Mouse (Mus musculus) layer of hippocampus, adult 9-10 months (tissue): ENCODE results near the gene Pnpla6.
A peak's percentile ranks its signal among the peaks of the same experiment; 100 is the strongest.

Experiments used
- DNase-seq: peaks from one replicate; pipeline ENCODE4 v3.0.0; 2022; ENCODE audit warnings: low spot score

The Pnpla6 gene

DNA sequence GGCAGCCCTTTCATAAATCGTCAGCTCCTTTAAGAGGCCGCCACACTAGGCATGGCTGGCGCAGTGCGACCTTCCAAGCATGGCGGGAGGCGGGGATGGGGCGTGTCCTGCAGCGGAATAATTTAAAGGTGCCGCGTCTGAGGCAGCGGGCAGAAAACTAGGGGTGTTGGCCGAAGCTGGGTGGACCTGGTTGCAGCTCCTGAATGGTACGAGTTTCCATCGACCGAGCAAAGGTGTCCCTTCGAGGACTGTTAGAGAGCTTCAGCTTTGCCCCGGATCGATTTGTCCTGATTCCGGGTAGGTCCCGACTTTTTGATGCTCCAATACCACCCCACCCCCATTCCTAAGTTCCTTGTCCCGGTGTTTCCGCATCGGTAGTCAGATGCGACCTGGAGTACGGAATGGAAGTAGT is at the start of gene Pnpla6:
Pnpla6 (plus strand) TSS at position 125 of the 412 bp plus-strand sequence.
- DNase-seq = peak; percentile 74

GRCm38 (mm10) chr8:3467006-3467885 is 47.9 kb upstream of the Pnpla6 start, which contains the start of gene Pex11g:
TSS of gene Pex11g (minus strand) at chr8:3467680.
- peak; percentile 81 for DNase-seq

DNA sequence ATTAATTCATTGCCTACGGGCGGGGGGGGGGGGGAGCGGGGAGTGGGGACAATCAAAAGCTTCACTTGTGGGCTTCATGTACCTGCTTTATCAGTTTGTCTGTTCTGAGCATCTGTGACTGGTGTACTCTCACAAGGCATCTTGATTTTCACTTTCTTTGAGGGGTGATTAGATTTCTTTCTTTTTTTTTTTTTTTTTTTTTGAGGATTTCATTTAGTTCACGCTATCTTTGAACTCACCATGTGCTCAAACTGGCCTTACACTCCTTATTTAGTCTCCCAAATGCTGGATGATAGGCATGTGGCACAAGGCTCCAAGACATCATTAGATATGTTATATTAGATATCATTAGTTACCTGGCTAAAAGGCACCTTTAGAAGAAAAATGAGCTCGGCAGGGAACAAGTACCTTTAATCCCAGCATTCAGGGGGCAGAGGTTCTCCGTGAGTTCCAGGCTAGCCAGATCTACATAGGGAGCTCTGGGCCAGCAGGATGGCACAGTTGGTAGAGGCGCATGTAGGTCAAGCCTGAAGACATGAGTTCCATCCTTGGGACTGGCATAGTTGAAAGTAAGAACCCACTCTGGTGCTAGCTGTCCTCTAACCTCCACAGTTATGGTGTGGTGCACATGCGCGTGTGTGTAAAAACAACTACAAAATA is 47.2 kb upstream of the Pnpla6 start:
- DNase-seq = no peak

- no peak for DNase-seq
Measured at GRCm38 (mm10) chr8:3468838-3469237, 46.3 kb upstream of the Pnpla6 start.

GRCm38 (mm10) chr8:3470562-3470961 is 44.6 kb upstream of the Pnpla6 start, which contains the start of gene Tex45:
TSS of gene Tex45 (plus strand) at chr8:3470862.
- no peak for DNase-seq

DNA sequence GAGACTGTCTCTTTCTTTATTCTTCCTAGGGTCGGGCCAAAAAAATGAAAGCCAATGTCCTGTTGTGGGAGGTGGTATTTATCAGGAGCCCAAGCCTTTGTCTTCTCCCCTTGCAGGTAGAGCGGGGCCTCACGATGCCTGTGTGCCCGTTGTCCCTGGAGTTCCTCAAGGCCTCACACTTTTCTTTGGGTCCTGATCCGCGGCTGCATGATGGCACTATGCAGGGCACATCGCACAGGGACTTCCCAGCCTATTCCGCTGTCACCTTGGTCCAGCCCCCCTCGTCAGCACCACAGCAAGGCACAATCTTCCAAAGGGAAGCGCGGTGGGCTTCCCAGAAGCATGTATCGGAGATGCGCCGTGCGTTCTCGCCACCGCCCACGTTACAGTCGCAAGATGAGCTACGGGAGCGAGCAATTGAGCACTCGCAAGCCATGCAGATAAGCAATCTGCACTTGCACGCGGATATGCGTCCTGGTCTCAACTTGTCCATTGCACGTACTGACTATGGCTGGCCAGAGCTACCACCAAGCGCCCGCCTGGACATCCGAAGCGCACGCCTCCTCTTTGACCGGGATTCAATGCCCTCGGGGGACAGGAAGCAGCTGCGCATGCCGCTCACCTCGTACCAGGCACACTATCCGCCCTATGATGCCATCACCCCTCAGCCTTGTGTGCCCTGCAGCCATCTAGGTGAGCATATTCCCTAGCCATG is 39.3 kb upstream of the Pnpla6 start:
- DNase-seq = no peak

DNA sequence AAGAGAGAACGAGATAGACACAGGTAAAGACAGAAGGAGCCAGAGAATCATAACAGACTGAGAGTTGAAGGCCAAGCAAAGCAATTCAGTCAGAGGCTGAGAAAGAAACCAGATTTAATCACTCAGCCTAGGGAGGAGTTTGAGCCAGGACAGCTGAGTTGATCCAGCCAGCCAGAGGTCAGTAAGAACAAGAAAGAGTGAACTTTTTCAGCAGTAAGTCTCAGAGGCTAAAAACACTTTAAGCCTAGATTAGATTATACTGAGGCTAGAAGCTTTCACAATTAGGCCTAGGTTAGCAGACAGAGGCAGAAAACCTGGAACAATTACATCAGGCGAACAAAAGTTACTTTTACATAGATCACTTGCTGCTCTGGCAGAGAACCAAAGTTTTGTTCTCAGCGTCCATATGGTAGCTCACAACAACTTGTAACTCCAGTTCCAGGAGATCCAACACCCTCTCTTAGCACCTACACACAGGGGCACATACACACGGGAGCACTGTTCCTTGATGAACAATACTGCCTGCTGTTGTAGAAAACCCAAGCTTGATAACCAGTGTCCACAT is 34.9 kb upstream of the Pnpla6 start:
- no peak for DNase-seq

DNA sequence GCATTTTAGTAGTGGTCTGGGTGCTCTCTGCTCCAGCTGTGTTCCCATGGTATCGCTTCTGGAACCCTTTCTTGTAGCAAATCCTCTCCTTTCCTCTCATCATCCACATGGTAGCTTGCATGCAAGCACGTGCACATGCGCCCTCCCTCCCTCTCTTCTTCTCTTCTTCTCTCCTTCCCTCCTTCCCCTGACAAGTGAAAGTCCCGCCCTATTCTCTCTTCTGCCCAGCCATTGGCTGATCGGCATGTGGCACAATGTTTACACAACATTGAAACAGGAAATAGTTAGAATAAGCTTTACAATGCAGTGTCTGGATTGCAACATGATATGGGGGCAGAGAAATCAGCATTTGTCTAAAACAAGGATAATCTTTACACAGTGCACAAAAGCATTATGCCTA is 33.6 kb upstream of the Pnpla6 start:
- no peak for DNase-seq

GRCm38 (mm10) chr8:3482240-3482740 is 32.9 kb upstream of the Pnpla6 start:
- DNase-seq = no peak

DNA sequence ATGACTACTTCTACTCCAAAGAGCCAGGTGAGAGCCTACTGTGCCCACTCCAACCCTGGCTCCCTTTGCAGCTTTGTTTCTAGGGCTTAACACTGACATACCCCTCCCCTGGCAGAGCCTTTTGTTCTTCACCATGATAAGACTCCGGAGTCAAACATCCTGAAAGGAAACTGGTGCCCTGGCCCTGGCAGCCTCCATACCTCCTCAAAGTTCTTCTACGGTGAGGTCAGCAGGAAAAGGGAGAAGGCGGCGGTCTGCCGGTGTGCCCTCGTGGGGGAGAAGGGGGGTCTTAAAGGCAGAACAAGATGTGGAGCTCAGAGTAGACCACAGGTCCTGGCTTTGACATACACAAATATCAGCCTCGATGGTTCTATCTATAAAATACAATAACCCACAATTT is 31.6 kb upstream of the Pnpla6 start:
- DNase-seq = no peak

DNA sequence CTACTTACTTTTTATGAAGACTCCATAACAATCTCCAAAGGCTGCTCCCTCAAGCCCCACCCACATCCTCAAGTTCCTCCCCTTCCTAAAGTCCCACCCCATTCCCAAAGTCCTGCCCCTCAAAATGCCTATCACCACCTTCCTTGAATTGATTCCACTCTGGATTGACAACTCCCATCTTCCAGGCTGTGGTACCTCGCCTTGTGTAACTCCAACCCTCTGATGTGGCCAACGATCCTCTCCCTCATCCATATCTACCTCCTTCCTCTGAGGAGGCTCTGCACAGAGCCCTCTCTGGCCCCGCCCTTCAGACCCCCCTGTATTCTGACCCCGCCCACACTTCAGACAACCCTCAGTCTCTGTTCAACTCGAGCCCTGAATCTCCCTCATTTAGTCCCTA is 30.0 kb upstream of the Pnpla6 start:
- no peak for DNase-seq

- DNase-seq = no peak
Measured at GRCm38 (mm10) chr8:3492901-3493844, 22.0 kb upstream of the Pnpla6 start, which contains the start of gene Zfp358. TSS of gene Zfp358 (plus strand) at chr8:3493138.

- no peak for DNase-seq
Measured at GRCm38 (mm10) chr8:3493845-3494208, 21.4 kb upstream of the Pnpla6 start.

DNA sequence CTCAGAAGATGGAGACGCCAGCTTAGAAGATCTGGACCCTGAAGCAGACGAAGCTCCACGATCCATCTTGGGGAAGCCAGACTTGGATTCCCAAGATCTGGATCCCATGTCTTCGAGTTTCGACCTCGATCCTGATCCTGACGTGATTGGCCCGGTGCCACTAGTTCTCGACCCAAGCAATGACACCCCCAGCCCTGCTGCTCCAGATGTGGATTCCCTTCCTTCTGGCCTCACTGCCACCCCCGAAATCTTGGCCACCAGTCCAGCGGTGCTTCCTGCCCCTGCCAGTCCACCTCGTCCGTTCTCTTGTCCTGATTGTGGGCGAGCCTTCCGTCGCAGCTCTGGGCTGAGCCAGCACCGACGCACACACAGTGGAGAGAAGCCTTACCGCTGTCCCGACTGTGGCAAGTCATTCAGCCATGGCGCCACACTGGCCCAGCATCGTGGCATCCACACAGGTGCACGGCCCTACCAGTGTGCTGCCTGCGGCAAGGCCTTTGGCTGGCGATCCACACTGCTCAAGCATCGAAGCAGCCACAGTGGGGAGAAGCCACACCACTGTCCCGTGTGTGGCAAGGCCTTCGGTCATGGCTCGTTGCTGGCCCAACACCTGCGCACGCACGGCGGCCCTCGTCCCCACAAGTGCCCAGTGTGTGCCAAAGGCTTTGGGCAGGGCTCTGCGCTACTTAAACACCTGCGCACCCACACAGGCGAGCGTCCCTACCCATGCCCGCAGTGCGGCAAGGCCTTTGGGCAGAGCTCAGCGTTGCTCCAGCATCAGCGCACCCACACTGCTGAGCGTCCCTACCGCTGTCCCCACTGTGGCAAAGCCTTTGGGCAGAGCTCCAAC is 19.4 kb upstream of the Pnpla6 start:
- DNase-seq = no peak

GRCm38 (mm10) chr8:3496428-3496748 is 18.8 kb upstream of the Pnpla6 start:
- DNase-seq = no peak

GRCm38 (mm10) chr8:3498583-3498982 is 16.6 kb upstream of the Pnpla6 start:
- DNase-seq = no peak

DNA sequence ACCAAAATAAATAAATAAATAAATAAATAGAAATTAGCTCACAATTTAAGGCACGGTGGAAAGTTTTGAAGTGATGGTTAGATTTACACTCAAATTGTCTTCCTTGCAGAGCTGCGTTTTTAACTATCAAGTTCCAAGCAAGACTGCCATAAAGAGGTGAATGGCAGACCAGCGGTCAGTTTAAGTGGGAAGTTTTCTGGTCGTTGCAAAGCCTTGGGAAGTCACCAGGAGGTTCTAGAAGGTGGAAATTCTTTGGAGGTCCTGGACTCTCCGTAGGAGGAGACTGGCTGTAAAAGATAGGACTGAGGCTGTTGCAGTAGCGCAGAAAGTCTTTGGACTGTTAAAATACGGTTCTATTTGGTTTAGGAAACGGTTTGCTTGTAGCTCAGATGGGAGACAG is 15.4 kb upstream of the Pnpla6 start:
- DNase-seq = no peak

DNA sequence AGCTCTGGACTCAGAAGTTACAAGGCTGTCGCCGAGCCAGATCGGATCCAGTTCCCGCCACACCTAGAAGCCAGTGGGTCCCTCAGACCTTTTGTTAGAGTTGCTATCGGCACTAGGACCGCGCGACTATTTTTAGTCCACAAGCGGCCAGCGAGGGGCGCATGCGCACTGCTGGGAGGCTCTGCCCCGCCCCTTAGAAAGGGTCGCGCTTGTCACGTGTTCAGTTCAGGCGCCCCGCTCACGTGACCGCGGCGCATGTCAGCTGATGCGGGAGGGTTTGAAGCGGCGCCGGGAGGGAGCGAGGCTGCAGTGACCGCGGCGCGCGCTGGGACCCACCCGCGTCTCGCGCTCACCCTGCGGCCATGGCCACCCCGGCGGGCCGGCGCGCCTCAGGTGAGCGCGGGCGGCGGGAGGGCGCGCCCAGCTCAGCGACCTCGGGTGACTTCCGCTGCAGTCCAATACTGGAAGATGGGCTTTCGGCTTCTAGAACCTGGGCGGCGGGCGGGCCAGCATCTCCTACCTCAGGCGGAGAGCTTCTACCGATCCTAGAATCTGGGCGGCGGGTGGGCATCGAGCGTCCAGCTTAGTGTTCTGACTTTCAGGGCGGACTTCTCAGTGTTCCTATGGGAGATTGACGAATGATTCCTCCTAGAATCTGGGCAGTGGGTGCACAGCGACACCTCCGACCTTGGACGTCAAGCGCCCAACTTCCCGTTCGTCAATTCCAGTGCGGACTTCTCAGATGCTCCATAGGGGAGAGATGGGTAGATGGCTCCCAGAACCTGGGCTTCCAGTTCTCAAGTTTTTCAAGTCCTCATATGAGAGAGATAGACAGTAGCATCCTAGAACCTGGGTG is 14.7 kb upstream of the Pnpla6 start, which contains the start of gene Mcoln1:
Mcoln1 (plus strand) TSS at position 223 of the 856 bp plus-strand sequence.
- DNase-seq = peak; percentile 97

GRCm38 (mm10) chr8:3502217-3502616 is 13.0 kb upstream of the Pnpla6 start:
- no peak for DNase-seq
